Mouse (Mus musculus) forebrain, embryonic 15.5 days (tissue): Measurements from ENCODE around the gene Ovol1. TPM values are rescaled to one million over a fixed set of nuclear protein-coding genes. Genes with fewer than 3 reads are reported as not detected.

Experiments used
- ATAC-seq: fragments of 200-750 bp; cut with Nextera tagmentation; replicated peaks from 2 replicates; pipeline ENCODE4 v1.8.0; 2017; ENCODE audit warnings: mild to moderate bottlenecking, moderate TSS enrichment, moderate library complexity
- H3K27ac ChIP-seq: fragments of 300-500 bp; sonication (generic); replicated peaks from 2 replicates; pipeline ENCODE4 v1.5.1; 2015; ENCODE audit warnings: mild to moderate bottlenecking, inconsistent platforms
- H3K27me3 ChIP-seq: fragments of 300-500 bp; sonication (generic); 2 replicates; pipeline ENCODE4 v1.6.1; 2015; ENCODE audit warnings: inconsistent platforms
- H3K36me3 ChIP-seq: fragments of 300-500 bp; sonication (generic); 2 replicates; pipeline ENCODE4 v1.6.1; 2015; ENCODE audit warnings: mild to moderate bottlenecking, inconsistent platforms
- H3K4me1 ChIP-seq: fragments of 300-500 bp; sonication (generic); 2 replicates; pipeline ENCODE4 v1.6.1; 2015; ENCODE audit warnings: inconsistent platforms
- H3K4me2 ChIP-seq: fragments of 300-500 bp; sonication (generic); replicated peaks from 2 replicates; pipeline ENCODE4 v1.6.1; 2015; ENCODE audit warnings: mild to moderate bottlenecking, inconsistent platforms
- H3K4me3 ChIP-seq: fragments of 300-500 bp; sonication (generic); 2 replicates; pipeline ENCODE4 v1.5.1; 2015; ENCODE audit warnings: mild to moderate bottlenecking, inconsistent platforms
- H3K9ac ChIP-seq: fragments of 300-500 bp; sonication (generic); replicated peaks from 2 replicates; pipeline ENCODE4 v1.6.1; 2015; ENCODE audit warnings: mild to moderate bottlenecking, inconsistent platforms
- H3K9me3 ChIP-seq: fragments of 300-500 bp; sonication (generic); 2 replicates; pipeline ENCODE4 v1.6.1; 2016; ENCODE audit warnings: inconsistent platforms
- WGBS: fragments of 180-500 bp; shearing (Covaris S2); methylation state at CpG from one replicate; pipeline ENCODE4 v1.1.7; 2015; ENCODE audit warnings: mixed read lengths; 5-methylcytosine and 5-hydroxymethylcytosine counted together
- polyA plus RNA-seq: library from polyadenylated mRNA; unstranded; fragments of >200 nt; fragmentation: Nextera tagmentation; extraction: Ambion mirVana; gene quantifications from 2 replicates; pipeline ENCODE4 v1.2.1, GENCODE M21; 2015

Gene Ovol1
- polyA plus RNA-seq, 1 experiment from 2014 or later = not detected

DNA sequence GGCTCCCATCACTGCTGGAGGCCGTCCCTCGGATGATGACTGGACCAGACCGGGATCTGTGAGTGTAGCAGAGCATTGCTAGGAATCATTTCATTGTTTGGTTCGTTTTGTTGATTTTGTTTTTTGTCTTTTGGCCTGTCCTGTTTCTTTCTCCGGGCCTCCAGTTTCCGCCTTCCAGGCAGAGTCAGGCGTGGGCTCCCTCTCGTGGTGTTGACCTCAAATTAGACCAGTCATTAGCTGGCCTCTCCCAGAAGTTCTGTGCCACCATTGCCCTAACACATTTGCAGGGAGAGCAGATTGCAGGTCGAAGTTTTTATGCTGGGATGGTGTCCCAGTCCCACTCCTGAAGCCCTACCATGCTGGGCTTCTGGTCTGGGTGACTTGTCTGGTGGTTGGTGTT lies 28.7 kb upstream of the Ovol1 start:
- Histone ChIP-seq H3K4me1 (no peaks in the 10 kb centered on the region), H3K36me3 (no peaks in the 10 kb centered on the region), H3K4me2 (no peak overlapping the region), H3K27ac (no peak overlapping the region), H3K4me3 (no peak overlapping the region), H3K9me3 (no peaks in the 10 kb centered on the region), H3K9ac (no peak overlapping the region), H3K27me3 (no peaks in the 10 kb centered on the region)
- 78% methylated on average over 9 of the region's 9 CpGs for WGBS
- no peak for ATAC-seq

DNA sequence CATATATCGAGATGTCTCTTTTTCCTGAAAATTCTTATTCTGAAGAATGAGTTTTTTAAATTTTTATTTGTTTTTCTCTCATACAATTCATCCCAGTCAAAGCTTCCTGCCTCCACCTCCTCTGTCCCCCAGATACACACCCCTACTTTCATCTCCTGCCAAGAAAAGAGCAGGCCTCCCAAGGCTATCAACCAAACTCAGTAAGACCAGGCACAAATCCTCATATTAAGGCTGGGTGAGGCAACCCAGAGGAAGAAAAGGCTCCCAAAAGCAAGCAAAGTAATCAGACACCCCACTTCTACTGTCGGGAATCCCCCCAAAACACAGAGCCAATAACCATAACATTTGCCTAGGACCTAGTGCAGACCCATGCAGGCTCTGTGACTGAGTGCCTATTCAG lies 21.5 kb upstream of the Ovol1 start:
- H3K4me2 ChIP-seq = no peak overlapping the region
- H3K4me3 ChIP-seq = no peak overlapping the region
- H3K27me3 ChIP-seq = no peaks in the 10 kb centered on the region
- H3K9me3 ChIP-seq = no peaks in the 10 kb centered on the region
- H3K27ac ChIP-seq = no peak overlapping the region
- no peaks in the 10 kb centered on the region for H3K4me1 ChIP-seq
- no peak overlapping the region for H3K9ac ChIP-seq
- ATAC-seq = no peak
- WGBS = 85% methylated on average over 2 of the region's 2 CpGs
- no peaks in the 10 kb centered on the region for H3K36me3 ChIP-seq

DNA sequence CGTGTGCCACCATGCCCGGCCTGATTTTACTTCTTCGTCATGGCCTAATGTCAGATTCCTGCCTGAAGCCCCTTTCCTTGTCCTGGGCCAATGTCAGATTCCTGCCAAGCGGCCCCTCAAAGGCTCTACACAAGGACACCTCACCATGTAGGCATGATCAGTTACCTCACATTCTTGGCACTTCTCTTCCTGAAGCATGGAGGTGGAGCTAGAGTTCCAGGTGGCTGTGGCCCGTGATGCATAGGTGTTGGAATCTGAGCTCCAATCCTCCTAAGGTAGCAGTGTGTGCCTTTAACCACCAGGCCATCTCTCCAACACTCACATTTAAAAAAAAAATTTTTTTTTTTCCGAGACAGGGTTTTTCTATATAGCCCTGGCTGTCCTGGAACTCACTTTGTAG lies 20.3 kb upstream of the Ovol1 start:
- Histone ChIP-seq H3K9ac (no peak overlapping the region), H3K27ac (no peak overlapping the region), H3K9me3 (no peaks in the 10 kb centered on the region), H3K4me1 (no peaks in the 10 kb centered on the region), H3K4me3 (no peak overlapping the region), H3K4me2 (no peak overlapping the region), H3K36me3 (no peaks in the 10 kb centered on the region), H3K27me3 (no peaks in the 10 kb centered on the region)
- 89% methylated on average over 6 of the region's 6 CpGs for WGBS
- no peak for ATAC-seq

DNA sequence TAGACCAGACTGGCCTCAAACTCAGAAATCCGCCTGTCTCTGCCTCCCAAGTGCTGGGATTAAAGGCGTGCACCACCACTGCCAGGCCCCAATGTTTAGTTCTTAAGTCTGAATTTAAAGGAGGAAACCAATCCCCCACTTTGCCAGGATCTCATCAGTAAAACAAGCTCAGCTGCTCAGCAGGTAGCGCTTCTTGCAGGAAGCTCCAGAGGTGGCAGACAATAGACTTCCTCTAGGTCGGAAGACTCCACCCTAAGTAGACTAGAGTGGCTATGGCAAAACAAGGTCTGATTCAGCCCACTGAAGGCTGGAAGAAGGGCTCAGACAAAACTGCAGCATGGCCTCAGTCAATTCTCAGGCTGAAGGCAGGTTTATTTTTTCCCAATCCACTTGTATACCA lies 19.5 kb upstream of the Ovol1 start:
- no peaks in the 10 kb centered on the region for H3K27me3 ChIP-seq
- no peaks in the 10 kb centered on the region for H3K9me3 ChIP-seq
- H3K27ac ChIP-seq = no peak overlapping the region
- H3K4me3 ChIP-seq = no peak overlapping the region
- no peak for ATAC-seq
- H3K4me1 ChIP-seq = no peaks in the 10 kb centered on the region
- H3K36me3 ChIP-seq = no peaks in the 10 kb centered on the region
- 73% methylated on average over 4 of the region's 4 CpGs for whole genome bisulfite sequencing
- no peak overlapping the region for H3K4me2 ChIP-seq
- no peak overlapping the region for H3K9ac ChIP-seq

- Histone ChIP-seq H3K4me2 (no peak overlapping the region), H3K9me3 (no peaks in the 10 kb centered on the region), H3K9ac (no peak overlapping the region), H3K36me3 (no peaks in the 10 kb centered on the region), H3K27me3 (no peaks in the 10 kb centered on the region), H3K4me1 (no peaks in the 10 kb centered on the region), H3K4me3 (no peak overlapping the region), H3K27ac (no peak overlapping the region)
- no peak for ATAC-seq
- 100% methylated on average over 1 of the region's 1 CpGs for WGBS
Measured at GRCm38 (mm10) chr19:5575336-5575735, 14.9 kb upstream of the Ovol1 start.

- Histone ChIP-seq H3K27ac (no peak overlapping the region), H3K9ac (no peak overlapping the region), H3K9me3 (no peaks in the 10 kb centered on the region), H3K27me3 (no peaks in the 10 kb centered on the region), H3K4me3 (no peak overlapping the region), H3K36me3 (no peaks in the 10 kb centered on the region), H3K4me2 (no peak overlapping the region), H3K4me1 (peaks cover 9% of the 10 kb centered on the region)
- 83% methylated on average over 19 of the region's 19 CpGs for WGBS
- no peak for ATAC-seq
Measured at GRCm38 (mm10) chr19:5572331-5573125, 12.1 kb upstream of the Ovol1 start.

DNA sequence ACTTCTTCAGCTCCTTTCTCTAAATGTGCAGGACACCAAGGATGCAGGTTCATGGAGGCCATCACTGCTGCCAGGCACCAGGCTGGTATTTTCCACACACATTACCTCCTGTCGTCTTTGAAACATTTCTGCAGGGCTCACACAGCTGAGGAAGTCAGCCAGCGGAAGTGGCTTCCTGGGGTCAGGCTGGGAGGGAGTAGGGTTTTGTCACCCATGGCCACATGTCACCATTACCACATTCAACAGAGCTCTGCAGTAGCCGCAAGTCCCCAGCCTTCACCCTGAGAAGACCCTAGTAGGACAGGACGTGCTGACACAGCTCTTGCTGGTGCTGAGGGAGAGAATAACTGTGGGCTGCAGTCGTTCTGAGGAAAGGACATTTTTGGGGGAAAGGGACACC lies 11.4 kb upstream of the Ovol1 start:
- no peak overlapping the region for H3K4me3 ChIP-seq
- H3K4me2 ChIP-seq = no peak overlapping the region
- H3K4me1 ChIP-seq = peaks cover 15% of the 10 kb centered on the region
- no peak for ATAC-seq
- H3K27me3 ChIP-seq = no peaks in the 10 kb centered on the region
- no peaks in the 10 kb centered on the region for H3K9me3 ChIP-seq
- no peak overlapping the region for H3K27ac ChIP-seq
- WGBS = 79% methylated on average over 5 of the region's 5 CpGs
- H3K9ac ChIP-seq = no peak overlapping the region
- H3K36me3 ChIP-seq = no peaks in the 10 kb centered on the region

DNA sequence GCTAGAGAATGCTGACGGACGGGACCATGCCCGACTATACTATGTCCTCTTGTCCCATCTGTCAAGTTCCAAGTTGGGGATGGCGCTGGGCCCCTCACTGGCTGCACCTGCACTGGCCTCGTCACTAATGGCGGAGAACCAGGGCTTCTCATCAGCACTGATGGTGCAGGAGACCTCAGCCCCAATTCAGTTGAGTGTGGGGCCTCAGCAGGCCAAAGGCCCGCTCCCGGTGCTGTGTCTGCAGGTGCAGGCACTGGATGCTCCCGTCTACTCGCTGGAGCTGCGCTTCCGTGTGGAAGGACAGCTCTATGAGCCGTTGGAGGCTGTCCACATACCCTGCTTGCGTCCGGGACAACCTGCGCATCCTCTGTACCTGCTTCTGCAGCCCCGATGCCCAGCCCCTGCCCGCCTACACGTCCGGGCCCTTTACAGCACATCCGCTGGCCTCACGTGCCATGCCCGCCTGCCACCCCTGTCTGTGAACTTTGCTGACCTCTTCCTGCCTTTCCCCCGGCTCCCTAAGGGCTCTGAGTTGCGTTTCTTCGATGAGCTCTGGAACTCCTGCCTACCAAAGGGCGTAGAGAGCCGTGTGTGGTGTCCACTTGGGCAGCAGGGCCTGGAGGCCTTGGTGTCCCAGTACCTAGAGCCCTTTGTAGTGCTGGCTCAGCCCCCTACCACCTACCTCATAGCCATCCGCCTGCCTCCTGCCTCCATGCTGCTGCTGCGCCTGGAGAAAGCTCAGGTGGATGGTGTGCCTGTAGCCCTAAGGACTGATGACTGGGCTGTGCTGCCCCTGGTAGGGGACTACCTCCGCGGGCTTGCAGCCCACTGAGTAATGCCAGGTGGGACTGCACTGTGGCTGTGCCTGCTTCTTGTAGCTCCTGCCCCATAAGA lies 10.2 kb upstream of the Ovol1 start:
- Histone ChIP-seq H3K36me3 (no peaks in the 10 kb centered on the region), H3K4me2 (no peak overlapping the region), H3K27me3 (no peaks in the 10 kb centered on the region), H3K9ac (no peak overlapping the region), H3K9me3 (no peaks in the 10 kb centered on the region), H3K4me3 (no peak overlapping the region), H3K4me1 (peaks cover 17% of the 10 kb centered on the region), H3K27ac (no peak overlapping the region)
- ATAC-seq = no peak
- 90% methylated on average over 32 of the region's 32 CpGs for WGBS

- Histone ChIP-seq H3K9me3 (no peaks in the 10 kb centered on the region), H3K4me2 (no peak overlapping the region), H3K27me3 (no peaks in the 10 kb centered on the region; the same call in 1 of the 2 replicates), H3K4me3 (no peak overlapping the region), H3K36me3 (no peaks in the 10 kb centered on the region), H3K27ac (no peak overlapping the region), H3K4me1 (peaks cover 17% of the 10 kb centered on the region), H3K9ac (no peak overlapping the region)
- ATAC-seq = no peak
- WGBS = 91% methylated on average over 10 of the region's 10 CpGs
Measured at GRCm38 (mm10) chr19:5569521-5569920, 9.1 kb upstream of the Ovol1 start.

- Histone ChIP-seq H3K9me3 (no peaks in the 10 kb centered on the region), H3K27me3 (no peaks in the 10 kb centered on the region; the same call in 1 of the 2 replicates), H3K9ac (peak overlapping the region; percentile 63), H3K36me3 (no peaks in the 10 kb centered on the region), H3K4me1 (peaks cover 17% of the 10 kb centered on the region), H3K4me2 (peak overlapping the region; percentile 93), H3K27ac (no peak overlapping the region), H3K4me3 (peak overlapping the region; percentile 57)
- 7% methylated on average over 27 of the region's 27 CpGs for WGBS
- ATAC-seq = peak; percentile 21
Measured at GRCm38 (mm10) chr19:5568470-5569140, 8.2 kb upstream of the Ovol1 start.

DNA sequence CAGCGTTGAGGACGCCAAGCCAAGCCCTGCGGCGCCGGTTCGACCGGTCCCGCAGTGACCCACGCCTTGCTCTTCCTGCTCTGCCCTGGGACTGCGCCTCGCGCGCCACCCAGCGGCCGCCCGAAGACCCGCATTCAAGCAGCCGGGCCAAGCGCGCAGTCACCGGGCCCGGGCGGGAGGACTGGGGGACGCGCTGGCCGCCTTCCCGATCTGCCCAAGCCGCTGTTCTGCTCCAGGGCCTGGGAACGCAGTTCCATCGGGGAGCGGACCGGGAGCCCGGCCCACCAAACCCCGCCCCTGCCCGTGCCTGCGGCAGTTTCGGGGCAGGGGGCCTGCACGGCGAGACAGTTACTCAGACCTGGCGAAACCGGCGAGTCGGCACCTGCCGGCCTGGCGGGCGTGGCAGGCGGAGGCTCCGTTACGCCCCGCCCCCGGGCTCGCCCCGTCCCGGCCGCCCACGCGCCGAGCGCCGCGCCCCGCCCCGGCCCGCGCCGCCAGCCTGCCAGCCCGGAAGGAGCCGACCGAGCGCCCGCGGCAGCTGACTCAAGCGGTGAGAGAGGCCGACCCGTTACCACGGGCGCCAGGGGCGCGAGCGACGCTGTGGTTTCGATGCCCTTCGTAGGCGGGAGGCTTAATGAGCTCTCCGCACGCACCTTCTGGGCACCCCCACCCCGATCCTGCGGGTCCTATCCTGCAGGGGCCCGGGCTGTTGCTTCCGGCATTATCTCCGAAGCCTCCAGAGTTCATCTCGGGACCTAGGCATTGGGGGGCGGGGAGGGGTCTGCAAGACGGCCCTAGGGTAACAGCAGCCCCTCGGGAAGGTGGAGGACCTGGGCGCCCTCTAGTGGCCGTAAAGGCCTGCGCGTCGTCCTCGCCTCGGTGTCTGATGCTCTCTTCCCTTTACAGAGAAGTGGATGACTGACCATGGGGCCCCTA lies 7.4 kb upstream of the Ovol1 start, which contains the start of gene Ap5b1:
TSS of gene Ap5b1 (plus strand) at position 492 of the 936 bp plus-strand sequence.
- ATAC-seq = peak; percentile 87
- Histone ChIP-seq H3K4me3 (peak within 1 kb of the TSS; percentile 57), H3K4me2 (peak within 1 kb of the TSS; percentile 93), H3K9ac (peak within 1 kb of the TSS; percentile 63), H3K27ac (peak within 1 kb of the TSS; percentile 85), H3K4me1 (peaks cover 17% of the 10 kb centered on the region), H3K27me3 (peaks cover 4% of the 10 kb centered on the region; the same call in 1 of the 2 replicates), H3K9me3 (no peaks in the 10 kb centered on the region), H3K36me3 (no peaks in the 10 kb centered on the region)
- under 1% methylated on average over 102 of the region's 102 CpGs for WGBS
